Mouse (Mus musculus): ENCODE data around the gene Vmn1r56. TPM values are rescaled to one million over a fixed set of nuclear protein-coding genes. Genes with fewer than 3 reads are reported as not detected.

Vmn1r56 gene
- not detected for total RNA-seq (2023)

GRCm38 (mm10) chr7:5196647-5197046 lies at the start of gene Vmn1r56:
Gene Vmn1r56, minus strand, starts transcription at chr7:5196747.

GRCm38 (mm10) chr7:5218193-5218592 lies 21.6 kb upstream of the Vmn1r56 start, which contains the start of gene Vmn1r57:
Gene Vmn1r57, plus strand, starts transcription at chr7:5218493.

GRCm38 (mm10) chr7:5149570-5149969 lies 47.0 kb downstream of the Vmn1r56 start, which contains the start of gene Vmn1r55:
Gene Vmn1r55, minus strand, starts transcription at chr7:5149670.

Other genes starting within 250 kb of the Vmn1r56 start
- not detected for gene Sbk2, start 232.3 kb downstream of the Vmn1r56 start, total RNA-seq (2023)
- not detected for gene Sbk3, start 225.6 kb downstream of the Vmn1r56 start, total RNA-seq (2023)
- 1 to 10 TPM; 4.7 to 5.2 TPM for gene Zfp579, start 200.6 kb downstream of the Vmn1r56 start, total RNA-seq (2023)
- 10 to 100 TPM; 13.7 to 14.8 TPM for gene Zfp524, start 182.3 kb downstream of the Vmn1r56 start, total RNA-seq (2023)
- 10 to 100 TPM; 26.8 to 27.6 TPM for gene Fiz1, start 182.1 kb downstream of the Vmn1r56 start, total RNA-seq (2023)
- gene Gm44973, start 181.3 kb downstream of the Vmn1r56 start, total RNA-seq (2023) = not detected
- 10 to 100 TPM; 28.4 to 28.5 TPM for gene Zfp865, start 176.4 kb downstream of the Vmn1r56 start, total RNA-seq (2023)
- gene Ccdc106, start 176.2 kb downstream of the Vmn1r56 start, total RNA-seq (2023) = under 1 TPM; 0.42 to 0.70 TPM
- gene 4632433K11Rik, start 162.6 kb downstream of the Vmn1r56 start, total RNA-seq (2023) = under 1 TPM in 1 of 2 experiments, not detected in 1; 0.71 TPM
- gene Zfp784, start 158.3 kb downstream of the Vmn1r56 start, total RNA-seq (2023) = 1 to 10 TPM; 2.1 to 2.6 TPM
- gene Zfp580, start 145.2 kb downstream of the Vmn1r56 start, total RNA-seq (2023) = not detected
- gene U2af2, start 134.6 kb downstream of the Vmn1r56 start, total RNA-seq (2023) = 100 to 1,000 TPM; 211 to 222 TPM
- gene Epn1, start 116.5 kb downstream of the Vmn1r56 start, total RNA-seq (2023) = 100 to 1,000 TPM; 143 to 145 TPM
- not detected for gene Rfpl4, start 79.8 kb downstream of the Vmn1r56 start, total RNA-seq (2023)
- gene Rasl2-9, start 70.8 kb downstream of the Vmn1r56 start, total RNA-seq (2023) = not detected
- not detected for gene Vmn1r55, start 47.1 kb downstream of the Vmn1r56 start, total RNA-seq (2023)
- gene Vmn1r57, start 21.7 kb upstream of the Vmn1r56 start, total RNA-seq (2023) = not detected
- not detected for gene Gm5065, start 153.8 kb upstream of the Vmn1r56 start, total RNA-seq (2023)
- not detected for gene Nlrp2, start 154.3 kb upstream of the Vmn1r56 start, total RNA-seq (2023)
- gene Vmn1r58, start 216.6 kb upstream of the Vmn1r56 start, total RNA-seq (2023) = not detected

All from neutrophil, adult 83 days (primary cell).